Mouse (Mus musculus) urinary bladder, postnatal 10 days (tissue): ENCODE results near the gene Tfcp2l1.
A peak's percentile ranks its signal among the peaks of the same experiment; 100 is the strongest.
"Not testable (repeated sequence)": the region's sequence is repeated elsewhere in the genome, so short reads cannot be mapped to it uniquely, and the experiment has no call there.

Source experiments
- DNase-seq: peaks from one replicate; pipeline ENCODE4 v3.0.0; 2022; ENCODE audit warnings: low spot score

The Tfcp2l1 gene

DNA sequence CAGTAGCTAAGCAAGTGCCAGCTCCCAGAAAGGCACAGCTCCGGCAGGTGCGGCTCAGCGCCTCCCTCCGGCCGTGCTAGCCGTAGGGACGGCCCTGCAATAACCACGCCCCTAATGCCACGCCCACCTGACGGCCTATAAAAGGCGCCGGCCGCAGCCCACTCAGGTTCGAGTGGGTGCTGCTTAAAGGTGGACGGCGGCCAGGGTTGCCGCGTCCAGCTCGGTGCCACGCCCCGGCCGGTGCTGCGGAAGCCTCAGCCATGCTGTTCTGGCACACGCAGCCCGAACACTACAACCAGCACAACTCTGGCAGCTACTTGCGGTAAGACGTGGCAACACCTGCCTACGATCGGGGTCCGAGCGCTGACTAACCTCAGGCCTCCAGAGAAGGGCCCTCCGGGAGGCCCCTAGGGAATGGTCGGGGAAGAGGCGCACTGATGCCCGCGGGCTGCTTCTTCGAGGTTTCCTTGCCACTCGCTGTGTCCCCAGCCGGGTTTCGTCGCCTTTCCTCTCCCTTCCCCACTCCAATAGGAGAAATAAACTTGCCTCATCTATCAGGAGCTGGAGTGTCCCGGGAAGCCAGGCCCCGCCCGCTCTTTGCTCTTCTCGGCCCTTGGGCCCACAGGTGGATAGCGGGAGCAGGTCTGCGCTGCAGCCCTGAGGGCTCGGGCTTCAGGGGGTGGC lies at the start of gene Tfcp2l1:
Gene Tfcp2l1 (plus strand): TSS at position 165 of the 684 bp plus-strand sequence.
- DNase-seq: peak; percentile 43

DNA sequence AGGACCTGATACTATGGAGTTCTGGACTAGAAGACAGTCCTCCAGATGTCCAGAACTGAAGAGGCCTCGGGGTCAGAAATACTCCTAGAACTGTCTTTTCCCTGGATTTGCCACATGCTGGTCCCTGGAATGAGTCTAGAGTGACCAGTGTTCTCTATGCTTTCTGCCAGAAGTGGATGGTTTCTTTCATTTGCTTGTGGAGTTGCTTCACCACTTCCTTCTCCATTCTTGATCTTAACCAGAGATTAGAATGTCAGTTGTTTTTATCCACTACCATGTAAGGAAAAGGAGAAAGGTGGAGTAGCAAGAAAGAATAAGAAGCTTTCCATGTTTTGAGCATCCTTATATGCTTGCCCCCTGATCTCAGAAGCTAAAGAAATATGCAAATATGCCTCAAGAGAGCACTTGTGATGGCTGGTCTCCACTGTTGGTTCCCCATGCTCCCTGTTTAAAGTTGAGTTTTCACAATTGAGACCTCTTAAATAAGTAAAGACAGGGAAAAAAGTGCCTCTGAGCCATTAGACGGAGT lies 47.5 kb upstream of the Tfcp2l1 start:
- DNase-seq: no peak

- DNase-seq: no peak
Measured at GRCm38 (mm10) chr1:118581179-118581578, 46.6 kb upstream of the Tfcp2l1 start.

DNA sequence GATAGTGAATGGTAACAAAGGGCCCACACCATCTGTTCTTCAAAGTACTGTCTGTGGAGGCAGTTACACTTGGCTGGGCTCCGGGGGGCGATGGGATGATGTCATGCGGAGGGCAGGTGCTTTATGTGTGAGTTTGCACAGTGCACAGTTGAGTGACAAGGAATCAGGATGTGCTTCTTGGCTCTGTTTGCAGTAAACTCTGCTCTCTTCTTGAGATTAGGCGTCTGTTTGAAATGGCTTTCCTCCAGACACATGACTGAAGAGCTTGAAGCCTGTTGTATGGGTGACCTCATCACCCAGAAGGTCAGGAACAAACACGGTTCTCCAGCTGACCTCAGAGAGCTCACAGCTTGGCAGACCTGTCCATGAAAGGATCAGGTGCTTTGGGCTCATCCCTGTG lies 38.0 kb upstream of the Tfcp2l1 start:
- no peak for DNase-seq

DNA sequence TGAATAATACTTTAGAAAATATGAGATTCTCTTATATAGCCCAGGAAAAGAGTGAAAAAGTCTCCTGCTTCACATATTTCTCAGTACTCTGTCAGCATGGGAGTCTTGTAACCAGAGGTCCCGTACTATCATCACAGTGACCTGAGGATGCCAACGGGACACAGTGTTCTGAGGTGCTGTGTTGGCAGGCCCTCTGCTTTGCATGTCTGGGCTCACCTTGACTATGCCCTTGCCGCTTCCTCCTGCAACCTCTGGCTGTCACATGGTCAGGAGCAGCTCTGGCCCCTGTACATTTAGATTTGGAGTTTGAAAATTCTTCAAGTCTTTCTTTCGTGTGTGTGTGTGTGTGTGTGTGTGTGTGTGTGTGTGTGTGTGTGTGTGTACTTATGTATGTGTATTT lies 34.8 kb upstream of the Tfcp2l1 start:
- no peak for DNase-seq

DNA sequence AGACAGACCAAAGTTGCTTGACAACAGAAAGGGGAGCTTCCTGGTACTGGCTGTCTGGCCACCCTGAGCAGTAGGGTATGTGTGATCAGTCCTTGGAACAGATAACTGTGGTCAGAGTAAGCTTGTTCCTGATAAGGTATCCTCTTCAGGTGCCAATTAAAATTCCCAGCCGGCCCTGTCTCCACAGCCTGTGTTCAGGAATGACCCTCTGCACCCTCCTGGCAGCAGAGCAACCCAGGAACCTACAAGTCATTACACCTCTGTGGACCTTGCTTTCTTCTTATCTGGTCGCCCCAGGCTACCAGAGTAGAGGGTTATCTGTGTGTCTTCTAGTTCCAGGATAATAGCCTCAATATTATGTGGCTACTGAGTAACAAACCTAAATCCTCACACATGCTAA lies 32.4 kb upstream of the Tfcp2l1 start:
- DNase-seq: no peak

- DNase-seq: no peak
Measured at GRCm38 (mm10) chr1:118597475-118598213, 30.1 kb upstream of the Tfcp2l1 start.

DNA sequence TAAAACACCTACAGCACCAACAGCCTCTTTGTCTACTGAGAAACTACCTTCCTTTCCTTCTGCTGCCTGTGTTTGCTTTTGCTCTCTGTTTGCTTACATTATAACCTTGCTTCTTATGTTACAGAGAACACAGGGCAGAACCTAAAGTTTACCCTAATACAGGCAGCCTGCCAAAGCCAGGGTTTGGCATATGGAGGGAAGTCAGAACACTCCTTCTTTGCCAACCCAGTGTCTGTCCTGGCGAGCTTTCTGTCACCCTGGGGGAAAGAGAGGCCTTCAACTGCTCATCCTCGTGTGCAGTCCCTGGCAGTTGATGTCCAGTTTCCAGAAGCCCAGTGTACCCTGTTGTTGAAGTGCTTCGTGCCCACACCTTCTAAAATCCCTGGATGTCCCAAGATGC lies 29.4 kb upstream of the Tfcp2l1 start:
- DNase-seq: no peak

GRCm38 (mm10) chr1:118613631-118614183 lies 14.0 kb upstream of the Tfcp2l1 start:
- DNase-seq: no peak

- not testable (repeated sequence) for DNase-seq
Measured at GRCm38 (mm10) chr1:118621055-118621454, 6.7 kb upstream of the Tfcp2l1 start.

- DNase-seq: no peak
Measured at GRCm38 (mm10) chr1:118622857-118623256, 4.9 kb upstream of the Tfcp2l1 start.

DNA sequence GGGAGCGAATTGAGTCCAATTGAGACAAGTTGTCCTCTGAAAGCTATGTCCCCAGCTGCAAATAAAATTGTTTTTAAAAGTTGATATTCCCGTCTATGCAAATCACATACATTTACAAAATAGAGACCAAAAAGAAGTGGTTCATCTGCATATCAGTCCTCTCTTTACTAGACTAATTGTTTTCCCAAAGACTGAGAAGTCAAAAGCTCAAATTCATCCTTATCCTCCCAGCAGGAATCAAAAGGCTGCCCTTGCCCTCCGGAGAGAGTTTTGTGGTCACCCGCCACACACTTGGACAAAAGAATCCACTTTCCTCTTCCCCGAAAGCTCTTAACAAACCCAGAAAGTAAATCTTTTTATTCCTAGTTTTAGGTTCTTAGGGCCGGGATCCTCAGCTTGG lies 2.3 kb upstream of the Tfcp2l1 start:
- DNase-seq: no peak

- DNase-seq: no peak
Measured at GRCm38 (mm10) chr1:118625921-118626320, 1.8 kb upstream of the Tfcp2l1 start.

DNA sequence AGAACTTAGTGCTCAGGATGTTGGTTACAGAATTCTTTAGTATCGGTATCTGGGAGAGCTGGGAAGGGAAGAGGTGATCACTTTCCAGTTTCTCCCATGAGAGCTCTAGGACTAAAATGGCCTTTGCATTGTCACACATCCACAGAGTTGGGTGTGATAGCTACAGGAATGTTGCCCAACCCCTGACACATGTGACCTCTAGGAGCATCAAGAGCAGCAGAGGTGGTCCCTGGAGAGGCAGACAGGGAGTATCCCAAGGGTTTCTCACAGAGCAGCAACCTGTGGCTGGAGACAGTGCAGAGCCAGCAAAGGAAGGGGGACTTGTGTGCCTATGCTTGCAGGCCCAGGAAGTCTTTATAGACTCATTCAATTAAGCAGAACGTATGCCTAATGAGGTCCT lies 1.3 kb upstream of the Tfcp2l1 start:
- no peak for DNase-seq

DNA sequence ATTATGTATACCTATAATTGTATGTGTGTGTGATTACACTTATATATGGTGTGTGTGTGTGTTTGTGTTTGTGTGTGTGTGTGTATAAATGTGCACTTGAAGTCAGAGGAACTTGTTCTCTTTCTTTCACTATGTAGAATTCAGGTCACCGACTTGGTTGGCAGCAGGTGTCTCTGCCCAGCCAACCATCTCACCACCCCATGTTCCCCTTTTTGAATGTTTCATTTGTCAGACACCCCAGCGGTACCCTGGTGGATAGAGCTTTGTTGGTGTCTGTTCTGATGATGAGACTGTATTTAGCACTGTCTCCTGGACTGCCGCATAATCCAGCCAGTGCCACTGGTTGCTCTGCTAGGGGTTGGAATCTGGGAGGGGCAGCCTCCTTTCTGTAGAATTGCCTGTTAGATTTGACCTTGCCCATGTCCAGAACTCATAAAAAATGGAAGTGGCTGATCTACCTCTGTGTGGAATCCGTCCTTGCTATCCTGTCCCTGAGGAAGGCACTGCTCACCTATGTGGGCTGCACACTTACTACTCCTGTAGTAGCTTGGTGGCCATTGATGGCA lies 5.8 kb downstream of the Tfcp2l1 start:
- no peak for DNase-seq

DNA sequence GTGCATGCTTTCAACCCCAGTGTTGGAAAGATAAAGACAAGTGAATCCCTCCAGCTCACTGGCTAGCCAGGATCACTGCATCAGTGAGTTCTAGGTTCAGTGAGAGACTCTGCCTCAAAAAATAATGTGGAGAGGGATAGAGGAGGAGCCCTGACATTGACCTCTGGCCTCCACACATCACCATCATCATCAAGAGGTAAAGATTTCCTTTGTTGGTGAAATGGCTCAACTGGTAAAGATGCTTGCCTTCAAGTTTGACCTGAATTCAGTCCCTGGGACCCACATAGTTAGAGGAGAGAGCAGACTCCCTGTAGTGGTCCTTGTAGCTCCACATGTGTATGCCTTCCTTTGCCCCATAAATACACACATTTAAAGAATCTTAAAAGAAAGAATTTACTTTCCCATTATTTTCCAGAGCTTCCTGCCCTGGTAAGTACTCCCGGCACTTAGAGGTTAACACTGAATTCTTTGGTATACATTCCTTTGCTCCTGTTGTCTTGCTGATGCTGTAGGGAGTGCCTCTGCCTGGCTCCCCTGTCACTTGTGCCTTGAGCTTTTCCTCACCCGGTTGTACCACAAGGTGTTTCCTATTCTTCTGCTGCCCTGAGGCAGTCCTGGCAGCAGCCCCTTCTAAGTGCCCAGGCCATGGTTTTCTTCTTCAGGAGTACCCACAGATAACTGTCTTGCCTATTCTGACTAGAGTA lies 14.7 kb downstream of the Tfcp2l1 start:
- no peak for DNase-seq

- DNase-seq: no peak
Measured at GRCm38 (mm10) chr1:118643138-118643979, 15.6 kb downstream of the Tfcp2l1 start.

DNA sequence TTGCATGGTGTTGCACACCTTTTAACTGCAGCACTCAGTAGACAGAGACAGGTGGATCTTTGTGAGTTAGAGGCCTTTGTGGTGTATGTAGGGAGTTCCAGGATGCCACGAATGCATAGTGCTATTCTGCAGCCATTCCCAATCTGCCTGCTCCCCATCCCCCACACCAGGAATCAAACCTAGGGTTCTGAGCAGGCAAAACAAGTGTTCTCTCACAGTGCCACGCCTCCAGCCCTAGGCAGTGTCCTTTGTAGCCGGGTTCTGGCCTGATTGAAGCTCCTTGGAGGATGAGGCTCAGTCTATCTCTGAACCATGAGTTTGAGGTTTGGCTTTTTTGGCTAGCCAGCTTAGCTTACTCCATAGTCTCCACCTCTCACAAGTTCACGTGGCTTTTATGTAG lies 18.0 kb downstream of the Tfcp2l1 start:
- no peak for DNase-seq

GRCm38 (mm10) chr1:118648015-118648414 lies 20.3 kb downstream of the Tfcp2l1 start:
- no peak for DNase-seq

DNA sequence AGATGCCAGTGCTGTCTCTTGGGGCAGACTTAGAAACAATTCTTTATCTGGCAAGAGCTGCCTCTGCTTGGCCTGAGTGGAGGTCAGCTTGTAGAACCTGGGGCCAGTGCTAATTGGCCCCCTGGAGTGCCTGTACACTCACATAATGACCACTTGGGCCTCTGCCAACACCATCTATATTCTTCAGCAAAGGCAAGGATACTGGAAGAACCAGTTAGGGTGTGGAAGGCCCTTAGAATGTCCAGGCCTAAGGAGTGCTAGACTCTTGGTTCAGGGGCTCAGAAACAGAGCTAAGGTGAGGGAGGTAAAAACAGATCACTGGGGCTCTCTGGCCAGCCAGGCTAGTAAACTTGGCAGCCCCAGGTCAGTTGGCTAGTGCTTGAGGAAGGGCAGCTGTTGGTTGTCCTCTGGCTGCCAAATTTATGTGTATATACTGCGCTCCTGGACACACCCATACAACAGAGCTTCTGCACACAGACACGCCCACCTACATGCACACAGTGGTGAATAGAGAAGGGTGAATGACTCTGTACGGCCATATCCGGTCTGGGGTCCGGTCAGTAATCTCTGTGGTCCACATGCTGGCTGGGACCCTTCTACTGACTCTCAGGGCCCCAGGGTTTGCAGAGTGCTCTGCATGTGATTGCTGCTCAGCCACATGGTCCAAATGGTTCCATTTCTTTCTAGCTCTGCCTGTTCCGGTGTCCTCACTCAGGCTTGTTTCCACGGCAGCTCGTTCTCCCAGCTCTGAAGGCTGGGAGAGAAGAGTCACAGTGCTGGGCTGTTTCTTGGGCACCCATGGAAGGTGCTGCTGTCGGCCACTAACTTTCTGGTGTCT lies 22.4 kb downstream of the Tfcp2l1 start:
- DNase-seq: no peak

DNA sequence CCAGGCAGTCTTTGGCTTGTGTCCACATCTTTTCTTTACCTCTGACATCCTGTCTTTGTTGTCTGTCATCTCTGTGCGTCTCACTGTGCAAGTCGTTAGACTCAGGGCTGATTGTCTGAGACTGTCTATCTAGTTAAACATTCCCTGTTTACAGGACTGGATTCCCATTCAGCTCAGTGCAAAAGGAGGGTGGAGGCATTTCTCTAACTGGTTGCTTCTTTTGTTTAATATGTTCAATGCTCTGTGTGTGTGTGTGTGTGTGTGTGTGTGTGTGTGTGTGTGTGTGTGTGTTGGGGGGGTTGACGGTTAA lies 23.0 kb downstream of the Tfcp2l1 start:
- no peak for DNase-seq
